Mouse (Mus musculus) c-Kit-positive CD71-positive TER-119-negative erythroid progenitor cells, embryonic 14.5 days (primary cell): ENCODE measurements around the gene Guf1.

Experiments
- DNase-seq: peaks from one replicate; pipeline ENCODE4 v3.0.0-alpha.2; 2013; ENCODE audit warnings: low read depth

Guf1 gene

DNA sequence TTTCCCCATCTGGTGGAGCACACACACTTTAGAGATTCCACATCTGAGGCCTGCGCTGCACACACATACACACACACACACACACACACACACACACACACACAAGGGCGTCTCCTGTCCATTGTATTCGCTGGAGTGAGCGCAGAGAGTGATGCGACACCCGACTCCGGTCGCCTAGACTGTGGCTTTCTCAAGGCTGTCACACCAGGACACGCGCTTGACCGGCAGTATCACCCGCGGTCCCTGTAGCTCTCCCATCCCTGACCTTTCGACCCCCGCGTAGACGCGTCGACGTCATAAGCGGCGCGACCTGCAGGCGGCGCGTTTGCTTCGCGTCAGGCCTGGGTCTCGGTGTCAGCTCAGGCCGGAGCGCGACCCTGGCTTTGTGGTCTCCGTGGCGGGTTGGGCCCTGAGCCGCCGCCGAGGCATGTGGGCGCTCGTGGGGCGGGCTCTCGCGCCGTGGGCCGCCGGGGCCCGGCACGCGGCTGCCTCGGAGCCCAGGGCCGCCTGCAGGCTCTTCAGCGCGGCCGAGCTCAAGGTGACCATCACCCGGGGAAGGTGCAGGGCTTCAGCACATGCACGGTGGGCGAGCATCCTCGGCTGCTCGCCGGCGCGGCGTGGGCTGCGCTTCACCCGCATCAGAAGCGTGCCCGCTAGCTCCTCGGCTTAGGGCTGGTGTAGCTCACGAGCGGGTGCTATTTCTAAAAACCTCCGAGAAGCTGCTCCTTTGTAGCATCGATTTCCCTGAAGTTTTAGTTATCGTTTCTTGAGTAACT, at the start of gene Guf1:
TSS of gene Guf1 (plus strand) at position 296 of the 776 bp plus-strand sequence.
- DNase-seq: peak; percentile 77

DNA sequence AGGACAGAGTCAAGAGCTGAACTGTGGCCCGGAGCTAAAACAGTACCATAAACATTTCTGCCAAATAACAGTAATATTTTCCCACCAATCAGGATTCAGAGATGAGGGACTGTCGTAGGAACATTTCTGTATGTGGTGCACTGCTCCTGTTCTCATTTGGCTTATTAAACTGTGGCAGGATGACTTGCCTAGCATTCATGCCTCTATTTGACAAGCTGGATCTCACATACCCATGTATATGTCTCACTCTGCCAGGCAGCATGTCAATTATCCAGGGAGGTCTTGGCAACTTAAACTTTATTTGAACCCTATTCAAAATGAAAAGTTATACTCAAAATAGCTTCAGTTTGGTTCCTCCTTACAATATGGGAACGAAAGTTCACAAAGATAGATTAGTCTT, 49.7 kb upstream of the Guf1 start:
- no peak for DNase-seq

DNA sequence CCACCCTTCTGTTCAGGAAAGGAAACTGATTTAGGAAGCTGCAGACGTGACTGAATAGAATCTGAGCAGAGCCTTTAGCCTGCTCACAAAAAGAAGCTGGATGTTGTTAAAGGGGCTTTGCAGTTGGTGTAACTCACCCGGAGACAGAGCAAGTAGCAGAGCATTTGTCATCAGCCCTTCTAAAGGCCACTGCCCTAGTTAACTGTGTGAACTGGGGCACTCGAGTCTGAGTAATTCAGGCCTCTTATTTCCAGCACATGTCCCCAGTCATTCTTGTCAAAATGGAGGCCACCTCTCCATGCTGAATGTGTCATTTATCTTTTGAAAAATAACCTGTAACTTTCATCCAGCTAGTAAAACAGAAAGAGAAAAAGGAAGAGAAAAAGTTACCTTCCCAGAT, 45.1 kb upstream of the Guf1 start:
- no peak for DNase-seq

DNA sequence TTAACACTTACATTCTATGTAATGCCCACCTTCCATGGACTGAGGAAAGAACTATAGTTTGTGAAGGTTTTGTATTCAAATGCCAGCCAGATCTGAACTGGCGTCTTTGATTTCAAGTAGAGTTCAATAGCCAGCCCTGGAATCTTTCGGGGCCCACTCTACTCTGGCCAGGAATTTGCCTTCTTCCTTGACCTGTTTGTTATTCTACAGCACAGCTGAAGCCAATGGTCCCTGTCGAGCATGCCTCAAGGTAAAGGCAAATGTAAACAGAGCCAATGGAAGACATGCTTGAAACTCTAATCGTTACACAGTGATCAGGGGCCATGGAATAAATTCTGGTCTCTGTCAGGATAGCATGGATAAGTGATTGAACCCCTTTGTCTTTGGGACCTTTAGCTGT, 44.5 kb upstream of the Guf1 start:
- no peak for DNase-seq

DNA sequence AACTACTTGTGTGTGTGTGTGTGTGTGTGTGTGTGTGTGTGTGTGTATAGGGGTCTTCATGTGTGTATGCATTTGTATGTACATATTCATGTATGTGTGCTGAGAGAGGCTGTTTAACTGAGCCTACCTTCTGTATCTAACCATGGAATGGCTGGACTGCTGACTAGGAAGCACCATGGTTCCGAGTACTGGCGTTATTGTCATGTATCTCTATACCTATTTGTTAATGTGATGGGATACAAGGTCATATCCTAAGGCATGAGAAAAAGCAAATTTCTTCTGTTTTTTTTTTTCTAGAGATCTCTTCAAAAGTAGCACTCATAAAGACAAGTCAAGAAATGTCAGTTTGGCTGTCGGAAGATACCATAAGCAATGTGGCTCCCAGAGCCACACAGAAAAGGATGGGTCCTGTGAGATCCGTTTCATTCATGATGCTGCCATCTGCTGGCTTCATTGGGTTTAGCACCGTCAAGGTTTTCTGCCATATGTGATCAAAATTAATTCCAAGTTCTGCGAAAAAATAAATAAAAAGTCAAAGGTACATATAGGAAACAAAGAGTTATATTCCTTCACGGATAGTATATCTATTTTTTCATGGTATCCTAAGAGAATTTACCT, 36.0 kb upstream of the Guf1 start:
- peak; percentile 6 for DNase-seq

DNA sequence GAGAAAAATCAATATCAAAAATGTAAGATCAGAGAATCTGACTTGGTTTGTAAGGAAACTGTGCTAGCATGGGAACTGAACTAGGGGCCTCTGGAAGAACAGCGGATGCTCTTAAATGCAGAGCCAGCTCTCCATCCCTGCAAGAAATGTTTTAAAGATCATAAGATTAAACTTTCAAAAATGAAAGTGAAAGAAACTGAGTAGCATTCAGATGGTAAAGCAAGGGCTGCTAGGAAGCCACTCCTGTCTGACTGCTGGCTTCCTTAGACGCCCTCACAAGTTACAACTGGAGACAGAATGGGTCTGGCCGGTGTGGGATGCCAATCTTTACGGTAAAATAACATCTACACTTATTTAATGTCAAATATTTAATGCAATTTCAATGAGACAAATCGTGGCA, 34.7 kb upstream of the Guf1 start:
- DNase-seq: no peak

DNA sequence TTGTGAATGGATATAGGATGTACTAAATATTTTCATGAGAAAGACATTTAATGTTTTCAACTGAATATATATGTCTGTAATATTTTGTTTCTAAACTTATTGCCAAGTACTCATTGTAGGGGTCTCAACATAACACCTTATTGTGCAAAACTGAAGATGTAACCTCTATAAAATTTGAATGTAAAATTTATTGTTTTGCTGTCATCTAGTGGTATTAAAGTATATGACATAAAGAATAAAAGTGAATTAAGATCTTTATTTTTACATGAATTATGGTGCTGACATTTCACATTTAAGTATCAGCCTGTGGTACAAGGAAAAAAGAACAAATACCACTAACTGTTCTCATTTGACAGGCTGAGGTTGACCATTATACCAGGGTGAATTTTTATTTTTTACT, 32.8 kb upstream of the Guf1 start:
- DNase-seq: no peak

DNA sequence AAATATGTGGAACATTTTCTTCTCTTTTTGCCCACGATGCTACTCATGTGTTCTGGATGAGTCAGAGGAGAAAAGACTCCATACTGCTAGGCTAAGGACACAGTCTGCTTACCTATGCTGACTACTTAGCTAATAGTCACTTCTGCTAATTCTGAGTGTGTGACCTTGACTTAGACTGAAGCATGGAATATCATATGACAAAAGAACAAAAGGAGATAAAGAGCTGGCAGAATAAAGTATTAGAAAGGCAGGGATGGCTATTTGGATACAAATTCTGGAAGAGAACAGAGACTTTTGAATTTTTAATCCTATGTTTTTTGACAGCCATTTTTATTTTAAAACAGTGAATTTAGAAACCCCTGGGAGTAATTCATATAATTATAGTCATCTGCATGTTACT, 15.0 kb upstream of the Guf1 start:
- no peak for DNase-seq

DNA sequence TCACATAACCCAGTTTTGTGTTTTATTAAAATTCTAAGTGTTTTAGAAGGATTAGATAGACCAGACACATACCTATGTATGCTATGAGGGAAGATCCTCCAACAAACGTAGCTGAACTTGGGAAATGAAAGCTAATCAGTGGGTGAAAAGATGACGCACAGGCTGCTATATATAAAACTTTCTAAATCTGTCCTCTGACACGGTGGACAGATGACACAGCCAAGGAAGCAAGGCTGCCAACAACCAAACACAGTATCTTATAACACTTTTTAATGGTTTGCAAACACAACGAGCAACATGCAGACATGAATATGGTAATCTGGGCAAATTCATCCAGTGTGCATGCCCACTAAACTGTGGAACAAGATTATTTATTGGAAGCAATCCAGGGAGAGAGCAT, 14.2 kb upstream of the Guf1 start, which contains the start of gene Yipf7:
TSS of gene Yipf7 (minus strand) at position 160 of the 400 bp plus-strand sequence.
- no peak for DNase-seq

DNA sequence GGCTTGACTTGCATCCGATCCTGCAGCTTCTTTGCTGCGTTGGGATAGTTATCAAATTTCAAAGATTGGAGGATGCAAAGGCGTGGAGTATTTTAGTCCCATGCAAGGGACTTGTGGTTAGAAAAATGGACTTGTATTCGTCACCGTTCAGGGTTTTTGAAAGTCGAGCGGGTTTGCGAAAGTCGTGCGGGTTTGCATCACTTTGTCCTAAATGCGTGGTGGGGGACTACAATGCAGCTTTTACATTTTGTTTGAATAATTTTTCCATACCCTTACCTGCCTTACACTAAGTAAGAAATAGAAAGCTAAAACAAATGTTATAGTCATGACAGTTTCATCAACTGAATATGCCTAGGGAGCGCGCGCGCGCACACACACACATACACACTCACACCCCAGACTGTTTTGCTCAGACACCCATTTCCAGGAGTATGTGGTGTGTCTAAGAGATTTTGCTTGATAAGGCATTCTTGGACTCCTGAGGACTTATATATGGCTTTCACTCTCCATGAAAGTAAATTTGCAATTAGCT, 747 bp downstream of the Guf1 start:
- peak; percentile 52 for DNase-seq

DNA sequence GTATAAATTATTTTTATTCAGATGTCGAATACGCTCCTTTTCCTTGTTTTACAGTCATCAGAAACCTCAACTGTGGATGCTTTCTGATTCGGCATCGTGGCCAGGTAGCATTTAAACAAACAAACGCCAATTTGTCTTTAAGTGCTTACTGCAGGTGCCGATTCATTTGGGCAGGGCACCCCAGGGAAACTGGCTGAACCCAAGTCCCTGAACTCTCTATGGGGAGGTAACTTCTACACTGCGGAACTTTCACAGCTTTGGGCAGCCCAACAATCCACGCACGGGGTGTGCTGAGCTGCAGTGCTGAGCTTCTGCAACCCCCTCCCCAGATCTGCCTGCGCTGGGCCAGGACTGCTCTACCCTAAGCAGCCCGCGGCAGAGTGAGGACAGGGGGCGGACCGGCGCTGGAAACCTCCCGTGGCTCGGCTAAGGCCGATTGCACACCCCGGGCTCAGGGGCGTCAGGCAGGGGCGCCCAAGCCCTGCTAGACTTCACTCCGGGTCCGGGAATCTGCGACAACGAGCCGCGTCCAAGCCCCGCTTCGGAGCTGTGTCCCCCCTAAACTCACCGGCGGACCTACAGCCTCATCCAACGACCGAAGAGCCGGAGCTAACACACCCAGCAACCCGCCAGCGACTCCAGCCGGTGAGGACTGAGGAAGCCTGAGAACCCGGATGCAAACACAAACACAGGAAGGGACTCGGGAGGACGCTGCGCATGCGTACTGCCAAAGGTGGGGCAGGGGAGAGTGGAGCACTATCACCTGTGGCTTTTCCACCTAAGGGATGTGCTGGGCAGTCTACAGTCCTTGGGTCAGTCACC, 35.1 kb downstream of the Guf1 start, which contains the start of gene Gnpda2:
TSS of gene Gnpda2 (minus strand) at position 701 of the 822 bp plus-strand sequence.
- peak; percentile 67 for DNase-seq

DNA sequence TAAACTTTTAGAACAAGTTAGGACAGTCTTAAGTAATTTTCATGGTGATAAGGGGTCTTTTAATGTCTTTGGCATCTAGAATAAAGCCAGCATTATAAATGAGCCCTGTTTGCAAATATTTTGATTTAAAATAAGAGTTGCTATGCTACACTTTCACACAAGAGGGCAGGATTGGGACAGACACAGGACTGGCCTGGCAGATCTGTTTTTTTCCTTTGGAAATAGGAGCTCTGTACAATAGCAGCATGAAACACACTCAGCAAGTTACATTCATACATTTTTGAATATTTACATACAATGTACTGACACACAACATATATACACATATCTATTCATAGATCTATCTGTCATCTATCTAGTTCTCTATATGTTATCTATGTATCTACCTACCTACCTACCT, 44.3 kb downstream of the Guf1 start:
- no peak for DNase-seq

DNA sequence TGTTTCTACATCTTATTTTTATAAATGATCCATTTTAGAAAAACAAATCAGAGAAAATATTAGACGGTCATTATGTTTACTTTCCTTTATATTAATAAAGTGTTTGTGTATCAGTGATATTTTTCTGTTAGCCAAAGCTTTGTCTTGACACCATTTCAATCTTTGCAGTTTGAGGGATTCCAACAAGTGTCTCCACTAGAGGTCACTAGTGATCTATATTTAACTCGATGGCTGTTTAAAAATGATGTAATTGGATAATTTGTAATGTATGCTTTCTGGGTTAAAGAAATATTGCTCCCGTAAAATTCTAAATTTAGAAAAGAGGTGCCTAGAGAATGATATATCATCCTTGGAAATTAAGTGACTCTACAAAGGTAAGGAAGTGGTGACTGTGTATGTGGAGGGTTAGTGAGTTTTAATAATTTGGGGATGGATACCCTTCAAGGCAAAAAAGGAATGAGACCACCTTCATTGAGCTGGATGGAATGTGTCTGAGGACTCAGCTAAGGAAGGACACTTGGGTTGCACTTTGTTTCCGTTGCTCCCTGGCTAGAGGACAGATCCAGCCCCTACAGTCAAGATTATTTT, 56.6 kb downstream of the Guf1 start:
- DNase-seq: peak; percentile 14

DNA sequence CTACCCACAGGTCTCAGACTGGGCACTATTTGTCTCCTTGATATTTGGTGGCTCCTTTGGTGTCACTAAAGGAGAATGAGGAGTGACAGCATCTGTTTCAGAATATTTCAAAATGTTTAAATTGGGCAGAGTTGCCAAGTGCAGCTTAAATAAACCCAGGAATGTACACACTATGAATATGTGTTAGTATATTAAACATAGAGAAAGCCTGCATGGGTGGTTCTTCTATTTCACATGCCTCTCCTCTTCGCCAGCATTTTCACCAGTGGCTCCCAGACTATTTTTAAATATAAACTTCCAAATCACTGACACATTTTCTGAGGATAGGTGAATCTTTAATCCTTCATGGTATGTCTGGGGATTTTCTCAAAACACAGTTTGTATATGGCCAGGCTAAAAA, 64.2 kb downstream of the Guf1 start:
- DNase-seq: no peak
